Comparison of ENCODE assay signal across 8 mouse cellular contexts in genomic region chr4:139380207-139380748, GRCm38 (mm10). TPM values are rescaled to one million over a fixed set of nuclear protein-coding genes. Genes with fewer than 3 reads are reported as not detected.
DNase-seq lines count a peak whose midpoint lies in the region; ATAC-seq lines count a peak whose summit lies in the region.

No protein-coding gene starts in this region.

- peak overlapping the region; percentile 97 for H3K4me3 ChIP-seq in hindbrain, embryonic 15.5 days

- H3K27me3 ChIP-seq in hindbrain, embryonic 15.5 days, result no peaks in the 10 kb centered on the region

- peaks cover 10% of the 10 kb centered on the region for H3K36me3 ChIP-seq in hindbrain, embryonic 15.5 days

- peak; percentile 100 for DNase-seq in T-cell, adult 2 months (ENCODE audit: low spot score)
- peak; percentile 100 for DNase-seq in cerebellum, postnatal 36 days
- peak; percentile 100 for DNase-seq in frontal cortex, postnatal 36 days (ENCODE audit: low spot score in 2 of 2)
- DNase-seq in left cerebral cortex, adult 11 months (ENCODE audit: low spot score), result peak; percentile 99
- peak; percentile 100 for DNase-seq in lung, postnatal 4 days
- DNase-seq in retina, postnatal 7 days (ENCODE audit: low read depth, low spot score), result peak; percentile 100
- DNase-seq in urinary bladder, adult 2 months (ENCODE audit: low spot score), result peak; percentile 100

- WGBS in hindbrain, embryonic 15.5 days, result under 1% methylated on average over 53 of the region's 54 CpGs

- peak overlapping the region; percentile 86 for H3K27ac ChIP-seq in hindbrain, embryonic 15.5 days (replicated peaks)

- peak; percentile 97 for ATAC-seq in hindbrain, embryonic 15.5 days (ENCODE audit: low FRiP score, low read depth)

- peaks cover 31% of the 10 kb centered on the region for H3K4me1 ChIP-seq in hindbrain, embryonic 15.5 days (replicated peaks)

- H3K9ac ChIP-seq in hindbrain, embryonic 15.5 days, result peak overlapping the region; percentile 86

- H3K4me2 ChIP-seq in hindbrain, embryonic 15.5 days, result peak overlapping the region; percentile 95

- no peaks in the 10 kb centered on the region for H3K9me3 ChIP-seq in hindbrain, embryonic 15.5 days

RNA-seq across cellular contexts. Expression of gene Ubr4, which starts 27.9 kb away (rescaled TPM):
- polyA plus RNA-seq in hindbrain, embryonic 15.5 days (2015; fragmentation: Nextera tagmentation; extraction: Ambion mirVana), result 95.6 and 96.8 TPM in 2 replicates
- 169 and 190 TPM in 2 replicates for polyA plus RNA-seq in urinary bladder, adult 2 months (2012; rRNA removed)

RNA-seq across cellular contexts. Expression of gene Emc1, which starts 27.9 kb away (rescaled TPM):
- 45.0 and 45.9 TPM in 2 replicates for polyA plus RNA-seq in hindbrain, embryonic 15.5 days (2015; fragmentation: Nextera tagmentation; extraction: Ambion mirVana)
- 41.3 and 43.8 TPM in 2 replicates for polyA plus RNA-seq in urinary bladder, adult 2 months (2012; rRNA removed)

RNA-seq across cellular contexts. Expression of gene Mrto4, which starts 27.9 kb away (rescaled TPM):
- 82.2 and 85.6 TPM in 2 replicates for polyA plus RNA-seq in hindbrain, embryonic 15.5 days (2015; fragmentation: Nextera tagmentation; extraction: Ambion mirVana)
- 40.5 and 42.4 TPM in 2 replicates for polyA plus RNA-seq in urinary bladder, adult 2 months (2012; rRNA removed)

Comparison
In these comparisons a context has a peak if more than half of its experiments do, and no peak if none do; other contexts are left out.
1. Peak in every context shown above with its lines: DNase-seq, ATAC-seq, H3K4me3 ChIP-seq and H3K27ac ChIP-seq.